Mouse (Mus musculus) lung, postnatal 25 days (tissue): ENCODE data around the gene Sipa1.
A peak's percentile ranks its signal among the peaks of the same experiment; 100 is the strongest.
"Not testable (repeated sequence)": the region's sequence is repeated elsewhere in the genome, so short reads cannot be mapped to it uniquely, and the experiment has no call there.

Experiments used
- DNase-seq: peaks from one replicate; pipeline ENCODE4 v3.0.0; 2022; ENCODE audit warnings: low spot score

The Sipa1 gene

DNA sequence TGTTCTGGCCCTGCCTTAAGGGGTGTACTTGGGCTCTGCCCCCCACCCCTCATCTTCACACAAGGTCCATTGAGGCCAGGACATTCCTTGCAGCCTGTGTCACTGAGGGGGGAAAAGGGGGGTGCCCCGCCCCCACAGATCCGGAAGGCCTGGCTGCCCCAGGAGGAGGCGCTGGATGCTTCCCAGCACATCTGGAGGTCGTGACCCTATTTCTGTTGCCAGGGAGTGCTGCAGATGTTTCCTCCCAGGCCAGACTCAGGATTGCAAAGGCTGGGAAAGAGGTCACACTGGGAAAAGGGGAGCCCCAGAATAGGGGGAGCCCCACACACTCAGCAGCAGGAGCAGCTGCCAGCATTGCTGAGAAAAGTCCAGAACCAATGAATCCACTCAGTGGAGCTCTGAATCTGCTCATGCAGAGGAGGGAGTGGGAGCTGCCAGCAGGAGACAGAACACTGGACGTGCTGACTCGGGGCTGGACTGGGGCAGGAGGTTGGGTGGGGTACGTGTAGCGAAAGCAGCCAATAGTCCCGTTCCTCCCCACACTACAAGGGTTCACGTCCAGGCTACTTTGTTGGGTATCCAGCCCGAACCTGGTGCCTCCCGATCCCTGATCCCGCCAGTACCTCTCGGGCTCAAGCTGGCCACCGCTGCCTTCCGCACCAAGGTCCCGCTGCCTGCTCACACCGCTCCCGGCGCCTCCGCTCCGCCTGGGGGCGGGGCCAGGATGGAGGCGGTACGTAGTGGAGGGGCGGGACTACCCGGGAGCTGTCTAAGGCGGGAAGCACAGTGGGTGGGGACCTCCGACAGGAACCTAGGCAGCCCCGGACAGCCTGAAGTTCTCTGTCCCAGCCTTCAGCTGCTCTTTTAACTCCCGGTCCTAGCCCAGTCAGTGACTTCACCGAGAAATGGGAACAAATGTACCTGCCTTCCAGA, at the start of gene Sipa1:
Gene Sipa1, minus strand, starts transcription at position 727 of the 933 bp plus-strand sequence.
- DNase-seq: peak; percentile 97

DNA sequence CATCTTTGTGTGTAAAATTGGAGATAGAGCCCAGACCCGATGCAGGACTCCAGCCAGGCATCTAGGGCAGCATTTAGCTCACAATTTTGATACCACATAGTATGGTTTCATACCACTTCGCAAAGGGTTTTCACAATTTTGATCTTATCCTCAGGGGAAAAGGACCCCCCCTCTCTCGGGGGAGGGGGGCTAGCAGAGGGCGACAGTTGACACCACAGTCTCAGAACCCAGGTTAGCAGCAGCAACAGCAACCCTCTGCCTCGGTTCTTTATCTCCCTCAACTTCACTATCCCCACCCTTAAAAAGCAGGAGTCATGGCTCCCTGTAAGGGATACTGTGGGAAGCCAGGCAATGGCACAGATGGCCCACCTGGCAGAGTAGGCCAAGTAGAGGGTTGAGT, 49.7 kb upstream of the Sipa1 start:
- DNase-seq: no peak

DNA sequence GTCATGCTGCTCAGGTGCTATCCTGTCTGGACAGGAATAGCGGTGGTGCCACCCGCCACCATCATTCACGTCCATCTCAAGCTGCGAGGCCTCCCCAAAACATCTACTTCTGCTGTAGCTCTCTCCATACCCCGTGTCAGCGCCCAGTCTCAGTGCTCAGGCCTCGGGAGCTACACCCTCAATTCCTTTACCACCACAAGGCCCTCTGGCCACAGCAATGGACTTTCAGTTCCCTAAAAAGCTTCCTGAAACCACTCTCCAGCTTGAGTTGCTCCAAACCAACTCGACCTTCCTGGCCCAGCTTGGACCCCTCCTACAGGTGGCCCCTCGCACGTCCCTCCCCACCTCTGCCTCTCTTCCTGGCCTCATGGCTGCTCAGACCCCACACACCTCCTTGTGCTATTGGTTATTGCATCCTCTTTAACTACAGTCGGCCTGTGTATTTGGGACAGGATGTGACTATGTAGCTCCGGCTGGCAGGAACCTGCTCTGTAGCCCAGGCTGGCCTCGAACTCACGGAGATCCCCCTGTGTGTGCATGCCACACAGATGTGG, 48.5 kb upstream of the Sipa1 start:
- no peak for DNase-seq

DNA sequence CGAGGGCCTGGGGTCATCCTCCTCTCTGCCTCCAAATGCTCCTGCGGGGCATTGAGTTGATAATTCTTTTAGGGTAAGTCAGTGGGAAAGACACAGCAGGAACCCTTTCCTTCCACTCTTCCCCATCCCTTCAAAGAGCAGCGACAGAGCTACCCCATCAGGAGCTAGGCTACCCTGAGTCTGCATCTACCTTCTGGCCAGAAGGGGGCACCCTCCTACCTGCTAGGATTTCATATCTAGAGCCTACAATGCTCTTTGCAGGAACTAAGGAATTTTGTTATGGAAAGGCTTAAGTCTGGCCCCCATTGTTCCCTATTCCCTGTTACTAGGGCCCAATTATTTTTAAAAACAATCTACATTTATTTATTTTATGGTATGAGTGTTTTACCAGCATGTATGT, 47.7 kb upstream of the Sipa1 start:
- DNase-seq: peak; percentile 85

DNA sequence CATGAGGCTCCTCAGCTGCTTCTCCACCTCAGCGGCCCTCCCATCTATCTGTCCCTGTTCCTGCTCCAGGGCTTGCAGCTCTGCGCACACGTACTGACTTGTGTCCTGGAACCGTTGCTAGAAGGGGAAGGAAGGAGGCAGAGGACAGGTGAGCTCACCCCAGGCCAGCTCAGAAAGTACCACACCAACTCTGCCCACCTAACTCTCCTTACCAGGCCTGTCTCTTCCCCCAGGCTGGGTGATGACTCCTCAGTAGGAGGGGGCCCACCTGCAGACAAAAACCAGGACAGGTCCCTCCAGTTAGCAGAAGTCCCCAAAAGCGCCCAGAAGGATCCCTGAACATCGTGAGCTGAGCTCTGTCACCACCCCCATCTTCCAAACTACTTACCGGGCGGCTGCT, 47.1 kb upstream of the Sipa1 start:
- no peak for DNase-seq

DNA sequence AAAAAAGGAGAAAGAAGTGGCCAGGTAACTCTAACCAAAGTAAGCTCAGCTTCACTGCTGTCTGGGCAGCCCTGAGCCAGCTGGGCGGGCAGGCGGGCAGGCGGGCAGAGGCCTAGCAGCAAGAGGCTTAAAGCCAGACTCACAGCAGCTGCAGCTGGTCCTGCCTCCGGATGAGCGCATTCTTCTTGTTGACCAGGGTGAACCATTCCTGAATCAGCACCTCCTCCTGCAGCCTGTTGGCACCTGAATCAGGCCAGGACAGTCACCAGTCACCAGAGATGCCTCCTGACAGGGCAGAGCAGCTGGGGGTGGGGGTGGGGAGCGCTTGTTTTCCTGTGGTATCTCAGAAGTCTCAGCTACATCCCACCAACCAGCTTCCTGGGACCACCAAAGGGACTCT, 46.6 kb upstream of the Sipa1 start:
- no peak for DNase-seq

DNA sequence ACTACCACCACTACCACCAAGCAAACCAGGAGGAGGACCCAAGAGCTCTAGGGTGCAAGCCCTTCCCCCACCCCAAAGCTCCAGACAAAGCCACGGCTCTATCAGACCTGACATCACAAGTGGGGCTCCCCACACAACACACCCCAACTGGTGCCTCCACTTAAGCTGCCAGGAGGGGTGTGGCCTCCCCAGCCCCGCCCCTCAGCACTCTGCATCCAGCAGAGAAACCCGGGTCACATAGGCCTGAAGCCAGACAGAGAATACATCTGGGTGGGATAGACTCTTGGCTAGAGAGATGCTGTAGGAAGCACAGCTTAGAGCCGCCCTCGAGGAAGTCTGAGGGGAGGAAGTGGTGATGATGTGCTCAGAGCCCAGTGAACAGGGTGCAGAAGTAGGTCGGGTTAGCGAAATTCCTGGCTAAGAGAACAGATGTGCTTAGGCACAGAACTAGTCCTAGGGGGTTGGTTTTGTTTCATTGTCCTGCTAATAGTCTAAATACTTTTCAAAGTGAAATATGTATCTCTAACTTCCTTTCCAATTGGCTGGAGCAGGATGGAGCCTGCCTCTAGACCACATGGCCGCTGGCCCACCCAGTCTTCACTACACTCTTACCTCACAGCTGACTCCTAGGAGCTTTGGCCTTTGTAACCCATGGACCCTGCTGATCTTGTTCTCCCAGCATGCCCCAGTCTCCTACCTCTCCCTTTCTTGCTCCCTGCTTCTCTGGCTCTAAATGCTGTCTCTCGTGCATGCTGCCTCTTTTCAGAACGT, 41.5 kb upstream of the Sipa1 start:
- no peak for DNase-seq

DNA sequence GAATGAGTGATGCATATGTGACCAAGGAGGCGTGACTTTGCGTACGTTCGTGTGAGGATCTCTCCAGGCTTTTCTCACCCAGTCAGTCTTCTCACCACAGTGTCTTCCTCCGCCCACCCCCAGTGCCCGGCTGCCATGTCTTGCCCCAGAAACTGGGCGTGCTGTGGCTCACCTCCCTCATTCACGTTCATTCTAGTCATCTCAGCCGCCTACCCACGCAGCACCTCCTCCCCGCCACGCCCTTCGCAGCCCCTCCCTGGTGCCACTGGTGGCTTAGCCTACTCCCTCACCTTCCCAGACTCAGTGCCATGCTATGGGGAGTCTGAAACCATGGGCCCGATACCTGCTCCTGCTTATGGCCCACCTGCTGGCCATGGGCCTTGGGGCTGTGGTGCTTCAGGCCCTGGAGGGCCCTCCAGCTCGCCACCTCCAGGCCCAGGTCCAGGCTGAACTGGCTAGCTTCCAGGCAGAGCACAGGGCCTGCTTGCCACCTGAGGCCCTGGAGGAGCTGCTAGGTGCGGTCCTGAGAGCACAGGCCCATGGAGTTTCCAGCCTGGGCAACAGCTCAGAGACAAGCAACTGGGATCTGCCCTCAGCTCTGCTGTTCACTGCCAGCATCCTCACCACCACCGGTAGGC, 40.8 kb upstream of the Sipa1 start, which contains the start of gene Kcnk7:
Gene Kcnk7, plus strand, starts transcription at position 205 of the 638 bp plus-strand sequence.
- no peak for DNase-seq

DNA sequence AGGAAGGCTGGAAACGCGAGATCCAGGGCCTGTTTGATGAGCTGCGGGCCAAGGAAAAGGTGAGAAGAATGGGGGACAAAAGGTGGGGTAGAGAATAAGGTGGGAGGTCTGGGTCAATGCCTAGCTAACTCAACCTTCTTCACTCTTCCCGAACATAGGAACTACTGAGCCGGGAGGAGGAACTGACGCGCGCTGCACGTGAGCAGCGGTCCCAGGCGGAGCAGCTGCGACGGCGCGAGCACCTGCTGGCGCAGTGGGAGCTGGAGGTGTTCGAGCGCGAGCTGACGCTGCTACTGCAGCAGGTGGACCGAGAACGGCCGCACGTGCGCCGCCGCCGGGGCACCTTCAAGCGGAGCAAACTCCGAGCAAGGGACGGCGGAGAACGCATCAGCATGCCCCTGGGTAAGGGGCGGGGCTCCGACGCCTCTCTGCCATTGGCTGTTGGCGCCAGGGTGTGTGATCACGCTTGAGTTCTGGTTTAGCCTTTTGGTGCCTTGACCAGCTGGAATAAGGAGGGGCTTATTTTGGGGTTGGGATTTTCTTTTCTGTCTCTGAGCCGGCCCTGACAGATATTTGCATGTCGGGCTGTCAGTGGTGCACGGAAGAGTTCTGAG, 32.4 kb upstream of the Sipa1 start:
- DNase-seq: no peak

DNA sequence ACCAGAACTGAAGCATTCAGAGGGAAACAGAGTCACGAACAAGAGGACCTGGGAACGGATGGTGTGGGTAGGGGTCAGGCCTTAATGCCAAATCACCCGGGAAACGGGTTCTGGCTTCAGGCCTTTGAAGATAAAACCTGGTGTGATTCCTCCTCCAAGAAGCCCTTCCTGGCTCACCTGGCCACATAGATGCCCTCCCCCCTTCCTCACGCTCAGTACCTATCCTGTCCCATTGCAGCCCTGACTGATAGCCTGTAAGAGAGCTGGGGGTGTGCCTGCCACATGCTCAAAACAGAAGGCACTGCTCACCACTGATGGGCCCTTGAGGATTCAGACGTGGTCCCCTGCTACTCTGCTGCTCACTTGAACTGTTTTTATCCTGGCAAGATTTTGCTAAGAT, 30.3 kb upstream of the Sipa1 start:
- no peak for DNase-seq

DNA sequence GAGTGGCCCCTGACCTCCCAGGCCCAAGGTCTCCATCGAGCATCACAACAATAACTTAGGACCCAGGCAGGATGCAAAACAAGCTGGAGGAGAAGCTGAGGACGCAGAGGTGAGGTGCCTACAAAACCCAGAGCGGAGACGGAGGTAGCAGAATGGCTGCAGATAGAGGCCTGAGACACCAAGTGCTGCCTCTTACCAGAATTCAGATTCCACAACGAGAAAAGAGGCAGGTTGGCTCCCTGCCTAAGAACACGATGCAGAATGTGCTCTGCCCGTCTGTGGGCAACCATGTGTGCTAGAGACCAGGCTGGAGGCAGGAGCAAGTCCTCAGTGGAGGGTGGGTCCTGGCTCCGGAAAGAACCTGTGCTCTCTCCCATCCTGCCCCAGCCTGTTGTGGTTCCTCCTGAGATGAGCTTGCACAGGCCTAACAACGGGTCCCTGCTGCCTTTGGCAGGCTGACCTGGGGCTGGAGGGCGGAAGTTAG, 29.4 kb upstream of the Sipa1 start:
- no peak for DNase-seq

DNA sequence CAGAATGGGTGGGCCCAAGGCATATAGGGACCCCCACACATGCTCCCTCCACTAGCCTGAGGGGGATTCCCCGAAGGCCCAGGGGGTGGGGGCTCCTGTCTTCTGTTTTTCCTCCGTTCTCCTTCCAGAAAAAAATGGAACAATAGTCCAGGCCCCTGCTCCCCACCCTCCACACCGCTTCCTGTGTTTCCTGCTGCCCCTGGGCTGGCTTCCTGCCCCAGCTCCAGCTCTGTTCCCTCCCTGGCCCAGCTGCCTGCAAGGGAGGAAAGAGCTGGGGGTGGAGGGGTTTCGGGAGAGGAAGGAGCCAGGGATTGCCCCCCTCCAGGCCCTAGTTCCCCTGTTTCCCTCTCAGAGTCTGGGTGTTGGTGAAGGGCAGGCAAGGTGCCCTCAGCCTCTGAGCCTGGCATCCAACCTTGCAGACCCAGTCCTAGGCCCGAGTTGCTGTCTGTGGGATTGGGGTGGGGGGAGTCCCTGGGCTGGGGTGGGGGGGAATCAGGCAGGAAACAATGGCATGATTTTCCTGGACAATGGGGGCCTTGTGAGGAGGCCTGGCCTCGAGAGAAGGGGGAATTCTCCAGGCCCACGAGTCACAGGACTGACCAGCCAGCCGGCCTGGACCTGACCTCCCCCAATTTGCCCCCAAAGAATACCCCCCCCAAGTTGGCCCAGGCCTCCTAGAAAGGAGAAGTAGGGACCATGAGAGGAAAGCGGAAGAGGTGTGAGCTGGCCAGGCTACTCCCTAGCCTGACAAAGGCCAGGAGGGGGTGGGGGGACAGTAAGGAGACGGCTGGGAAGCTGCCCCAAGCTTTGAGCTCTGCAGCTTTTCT, 28.8 kb upstream of the Sipa1 start:
- peak; percentile 81 for DNase-seq

DNA sequence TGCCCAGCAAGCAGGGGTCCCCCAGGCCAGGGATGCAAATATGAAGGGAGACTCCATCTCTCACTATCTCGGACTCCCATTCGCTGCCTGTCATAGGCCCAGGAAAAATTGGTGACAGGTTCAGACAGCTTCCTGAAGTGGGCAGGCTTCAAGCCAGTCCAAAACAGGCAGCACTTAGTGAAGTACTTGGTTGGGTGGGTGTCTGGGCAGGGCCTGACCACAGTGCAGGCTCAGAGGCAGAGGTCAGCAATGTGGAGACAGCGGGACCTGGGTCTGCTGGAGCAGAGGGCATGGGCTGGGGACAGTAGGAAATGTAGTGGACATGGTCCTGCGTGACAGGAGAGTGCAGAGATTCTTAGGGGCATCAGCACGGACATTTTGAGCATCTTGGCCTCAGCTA, 28.1 kb upstream of the Sipa1 start:
- no peak for DNase-seq

DNA sequence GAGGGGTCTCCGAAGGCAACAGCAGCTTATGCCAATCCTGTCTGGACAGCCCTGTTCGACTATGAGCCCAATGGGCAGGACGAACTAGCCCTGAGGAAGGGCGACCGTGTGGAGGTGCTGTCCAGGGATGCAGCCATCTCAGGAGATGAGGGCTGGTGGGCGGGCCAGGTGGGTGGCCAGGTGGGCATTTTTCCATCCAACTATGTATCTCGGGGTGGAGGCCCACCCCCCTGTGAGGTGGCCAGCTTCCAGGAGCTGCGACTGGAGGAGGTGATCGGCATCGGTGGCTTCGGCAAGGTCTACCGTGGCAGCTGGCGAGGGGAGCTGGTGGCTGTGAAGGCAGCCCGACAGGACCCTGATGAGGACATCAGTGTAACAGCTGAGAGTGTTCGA, 26.8 kb upstream of the Sipa1 start:
- no peak for DNase-seq

DNA sequence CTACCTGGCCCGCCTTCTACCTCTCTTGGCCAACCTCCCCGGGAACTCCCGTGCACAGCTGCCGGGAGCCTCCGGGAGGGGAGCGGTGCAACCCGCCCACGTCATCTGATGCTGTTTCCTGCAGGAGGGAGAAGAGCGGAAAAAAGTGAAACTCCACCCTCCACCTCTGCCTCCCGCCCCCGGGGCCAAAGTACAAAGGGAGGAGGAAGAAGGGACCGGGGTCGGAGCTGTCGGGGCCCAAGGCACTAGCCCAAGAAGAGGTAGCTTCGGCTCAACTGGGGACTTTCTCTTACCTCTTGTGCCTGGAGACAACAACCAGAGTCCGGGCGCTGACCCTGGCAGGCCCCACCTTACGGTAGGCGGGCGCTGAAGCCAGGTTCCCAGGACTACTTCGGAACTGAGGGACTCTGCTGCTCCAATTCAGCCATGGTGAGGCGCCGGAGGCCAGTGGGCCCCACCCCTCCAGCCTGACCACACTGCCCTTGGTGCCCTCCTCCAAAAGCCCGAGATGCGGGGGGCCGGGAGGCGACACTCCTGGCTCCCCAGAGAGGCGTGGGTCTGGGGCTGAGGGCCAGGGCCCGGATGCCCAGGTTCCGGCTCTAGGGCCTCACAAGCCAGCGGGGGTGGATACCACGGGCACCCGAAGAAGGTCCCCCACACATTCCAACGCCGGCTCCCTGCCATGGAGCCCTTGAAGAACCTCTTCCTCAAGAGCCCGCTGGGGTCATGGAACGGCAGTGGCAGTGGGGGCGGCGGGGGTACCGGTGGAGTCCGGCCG, 26.2 kb upstream of the Sipa1 start:
- peak; percentile 95 for DNase-seq

DNA sequence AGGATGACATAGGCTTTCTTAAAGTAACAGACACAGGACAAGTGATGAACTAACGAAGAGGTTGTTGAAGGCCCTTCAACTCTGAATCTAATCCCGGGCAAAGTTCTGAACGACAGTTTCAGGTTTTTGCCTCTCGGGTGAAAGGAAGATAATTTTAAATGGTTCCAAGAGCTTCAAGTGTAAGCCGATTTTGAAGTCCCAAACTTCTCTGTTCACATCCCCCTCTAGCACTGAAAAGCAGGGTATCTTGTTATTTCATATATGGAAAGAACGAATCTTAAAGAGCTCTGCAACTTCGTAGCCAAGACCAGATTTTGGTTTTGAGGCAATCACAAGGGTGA, 25.6 kb upstream of the Sipa1 start:
- DNase-seq: no peak

DNA sequence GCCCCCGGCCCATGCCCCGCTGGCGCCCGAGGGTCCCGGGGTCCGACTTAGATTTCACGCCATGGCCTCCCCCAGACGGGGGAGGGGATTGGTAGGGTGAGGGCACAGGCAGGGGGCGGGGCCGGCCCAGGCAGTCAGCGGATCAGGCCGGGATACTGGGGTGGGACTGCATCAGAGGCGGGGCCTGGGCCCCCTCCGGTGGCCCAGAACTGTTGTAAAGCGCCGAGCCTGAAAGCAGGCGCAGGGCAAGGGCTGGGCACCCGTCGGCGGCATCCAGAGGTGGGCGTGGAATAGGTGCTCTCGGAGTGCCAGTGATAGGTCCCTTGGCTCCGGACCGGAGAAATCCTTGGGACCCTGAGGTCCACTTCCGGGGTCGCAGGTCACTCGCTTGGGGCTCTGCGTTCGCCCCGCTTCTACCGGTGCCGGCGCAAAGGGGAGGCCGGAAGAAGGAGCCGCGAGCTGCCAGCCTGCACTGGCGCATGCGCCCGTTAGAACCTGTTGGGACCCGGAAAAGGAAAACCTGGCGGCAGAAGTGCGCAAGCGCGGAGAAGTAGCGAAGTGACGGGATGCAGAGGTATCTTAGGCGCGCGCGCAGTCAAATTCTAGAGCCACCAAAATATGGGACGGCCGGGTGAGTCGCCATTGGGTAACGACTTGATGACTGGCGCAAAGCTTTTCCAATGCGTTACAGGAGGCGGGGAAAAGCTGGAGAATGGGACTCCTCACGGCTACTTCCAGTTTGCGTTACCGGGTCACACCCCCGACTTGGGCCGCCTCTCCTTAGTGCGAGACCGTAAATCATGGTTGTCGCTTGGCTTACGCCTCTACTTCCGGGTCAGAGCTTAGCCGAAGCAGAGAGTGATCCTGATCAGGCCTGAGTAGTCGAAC, 24.9 kb upstream of the Sipa1 start, which contains the start of the genes Map3k11 and Pcnx3:
Gene Map3k11, plus strand, starts transcription at position 543 of the 888 bp plus-strand sequence.
Gene Pcnx3, minus strand, starts transcription at position 709 of the 888 bp plus-strand sequence.
- DNase-seq: peak; percentile 99

DNA sequence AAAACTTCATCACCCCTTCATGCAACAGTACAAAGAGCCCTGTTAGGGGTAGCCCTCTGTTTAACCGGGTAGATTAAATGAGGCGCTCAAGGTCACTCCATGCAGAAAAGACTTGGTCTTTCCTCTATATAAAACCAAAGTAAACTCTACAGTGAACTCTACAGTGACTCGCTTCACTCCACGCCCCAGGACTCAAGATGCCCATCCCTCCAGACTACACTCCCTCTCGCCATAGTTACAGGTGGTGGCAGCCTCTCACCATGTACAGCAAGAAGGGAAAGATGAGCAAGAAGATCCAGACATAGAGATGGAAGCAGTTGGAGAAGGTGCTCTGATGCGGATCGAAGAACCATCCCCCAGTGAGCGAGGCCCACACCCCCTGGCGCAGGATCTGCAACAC, 24.2 kb upstream of the Sipa1 start:
- DNase-seq: no peak

DNA sequence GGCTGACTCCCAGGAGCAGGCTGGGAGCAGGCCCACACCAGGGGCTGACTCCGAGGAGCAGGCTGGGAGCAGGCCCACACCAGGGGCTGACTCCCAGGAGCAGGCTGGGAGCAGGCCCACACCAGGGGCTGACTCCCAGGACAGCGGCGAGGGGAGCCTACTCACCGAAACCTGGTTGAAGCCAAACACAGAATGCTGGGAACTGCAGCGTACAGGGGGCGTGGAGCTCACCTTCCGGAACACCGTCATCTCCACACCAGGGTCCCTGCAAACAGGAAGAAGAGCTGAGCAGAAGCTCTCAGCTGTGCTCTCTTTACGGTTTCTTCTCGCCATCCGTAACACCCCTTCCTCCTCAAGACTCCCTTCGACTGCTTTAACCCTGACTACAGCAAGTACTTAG, 23.4 kb upstream of the Sipa1 start:
- DNase-seq: not testable (repeated sequence)
